Mouse (Mus musculus) testis, adult 2 months (tissue): ENCODE measurements at regions not wholly inside any gene's neighbourhood (a gene's known extent, or its start where the extent isn't known, plus 50 kb on each side); places are given as distances from the start of the nearest gene placed in this dataset.

ENCODE experiments used
- CTCF ChIP-seq: fragments of 200-500 bp; IDR thresholded peaks from 2 replicates; pipeline ENCODE4 v1.5.1; 2012; ENCODE audit warnings: low read depth, mild to moderate bottlenecking, inconsistent platforms, low read length, moderate library complexity; ENCODE audit not compliant: control insufficient read depth, insufficient read depth, insufficient replicate concordance
- POLR2A ChIP-seq: fragments of 200-500 bp; IDR thresholded peaks from 2 replicates; pipeline ENCODE4 v1.6.1; 2012; ENCODE audit warnings: low read depth, mild to moderate bottlenecking, inconsistent platforms, low read length, moderate library complexity; ENCODE audit not compliant: control insufficient read depth

DNA sequence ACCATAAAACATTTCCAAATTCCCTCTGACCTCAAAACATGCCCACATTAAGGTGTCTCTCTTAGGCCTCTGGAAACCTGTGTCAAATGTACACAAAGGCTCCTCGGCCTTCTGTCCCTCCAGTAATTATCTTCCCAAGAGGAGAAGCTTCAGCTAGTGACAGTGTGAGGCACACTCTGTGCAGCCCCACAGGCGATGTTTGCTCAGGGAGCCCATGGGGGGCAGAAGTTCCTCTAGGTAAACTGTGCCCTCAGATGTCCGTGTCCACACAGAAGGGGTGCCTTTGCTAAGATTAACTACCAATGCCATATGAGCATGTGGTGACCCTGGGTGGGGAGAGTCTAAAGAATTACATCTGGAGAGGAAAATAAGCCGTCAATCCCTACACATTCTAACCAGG lies 152.4 kb downstream of the Zfp36l1 start:
- no peak for TF ChIP-seq CTCF
- TF ChIP-seq POLR2A, result no peak
